Mouse (Mus musculus) hindbrain, postnatal 0 days (tissue): ENCODE results near the gene Get4. TPM values are rescaled to one million over a fixed set of nuclear protein-coding genes. Genes with fewer than 3 reads are reported as not detected.

ENCODE experiments used
- ATAC-seq: fragments of 200-750 bp; cut with Nextera tagmentation; 2 replicates; pipeline ENCODE4 v1.8.0; 2017; ENCODE audit warnings: mild to moderate bottlenecking, moderate TSS enrichment, moderate library complexity
- DNase-seq: peaks from one replicate; pipeline ENCODE4 v3.0.0-alpha.2; 2015; ENCODE audit warnings: low spot score
- H3K27ac ChIP-seq: fragments of 300-500 bp; sonication (generic); 2 replicates; pipeline ENCODE4 v1.5.1; 2014; ENCODE audit warnings: mild to moderate bottlenecking
- H3K27me3 ChIP-seq: fragments of 300-500 bp; sonication (generic); 2 replicates; pipeline ENCODE4 v1.6.1; 2014; ENCODE audit warnings: low read length, mixed read lengths; ENCODE audit not compliant: insufficient read depth
- H3K36me3 ChIP-seq: fragments of 300-500 bp; sonication (generic); 2 replicates; pipeline ENCODE4 v1.6.1; 2014; ENCODE audit warnings: low read length, mixed read lengths; ENCODE audit not compliant: insufficient read depth
- H3K4me1 ChIP-seq: fragments of 300-500 bp; sonication (generic); 2 replicates; pipeline ENCODE4 v1.6.1; 2014; ENCODE audit warnings: antibody characterized with exemption, low read length, mixed read lengths; ENCODE audit not compliant: insufficient read depth
- H3K4me2 ChIP-seq: fragments of 300-500 bp; sonication (generic); 2 replicates; pipeline ENCODE4 v1.6.1; 2014; ENCODE audit warnings: low read depth, mild to moderate bottlenecking, low read length, moderate library complexity, mixed read lengths
- H3K4me3 ChIP-seq: fragments of 300-500 bp; sonication (generic); 2 replicates; pipeline ENCODE4 v1.5.1; 2014; ENCODE audit warnings: low read length
- H3K9ac ChIP-seq: fragments of 300-500 bp; sonication (generic); replicated peaks from 2 replicates; pipeline ENCODE4 v1.6.1; 2014; ENCODE audit warnings: mild to moderate bottlenecking, low read length, moderate library complexity, mixed read lengths
- H3K9me3 ChIP-seq: fragments of 300-500 bp; sonication (generic); 2 replicates; pipeline ENCODE4 v1.6.1; 2016; ENCODE audit warnings: low read length, mixed read lengths
- CTCF ChIP-seq: IDR thresholded peaks from 2 replicates; pipeline ENCODE4 v1.5.1; 2016; ENCODE audit warnings: antibody characterized with exemption, control low read depth, low read depth
- whole genome bisulfite sequencing: fragments of 180-500 bp; shearing (Covaris S2); extraction: QIAGEN DNeasy Blood & Tissue Kit; methylation state at CpG from one replicate; pipeline ENCODE4 v1.1.7; 2014; 5-methylcytosine and 5-hydroxymethylcytosine counted together
- polyA plus RNA-seq: library from polyadenylated mRNA; unstranded; fragments of >200 nt; fragmentation: Nextera tagmentation; extraction: Ambion mirVana; gene quantifications from 2 replicates; pipeline ENCODE4 v1.2.1, GENCODE M21; 2015
- total RNA-seq: library from RNA; depleted of rRNA; stranded (reverse); fragments of >200 nt; gene quantifications from 2 replicates; pipeline ENCODE4 v1.2.3, GENCODE M21; 2014

The Get4 gene
- total and polyA plus RNA-seq, 2 experiments from 2014 or later = 49.2 to 141 TPM

DNA sequence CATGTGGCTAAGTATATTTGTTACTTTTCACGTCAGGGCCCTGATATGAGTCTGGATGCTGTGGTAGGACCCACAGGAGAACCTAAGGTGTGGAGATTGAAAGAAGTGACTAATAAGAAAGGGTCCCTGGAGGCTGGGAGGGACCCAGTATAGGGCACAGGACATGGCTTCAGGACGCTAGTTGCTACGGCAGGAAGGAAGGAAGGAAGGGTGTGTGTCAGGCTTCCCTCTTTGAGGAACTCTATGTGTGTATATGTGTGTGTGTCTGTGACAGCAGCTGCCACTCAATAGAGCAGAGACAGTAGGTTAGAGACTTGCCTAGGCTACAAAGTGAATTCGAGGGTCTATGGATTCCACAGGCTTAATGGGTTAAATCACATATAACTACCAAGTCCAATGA, 31.5 kb upstream of the Get4 start:
- Histone ChIP-seq H3K4me2 (no peak overlapping the region), H3K4me1 (no peaks in the 10 kb centered on the region), H3K27ac (no peak overlapping the region), H3K27me3 (no peaks in the 10 kb centered on the region), H3K9ac (no peak overlapping the region), H3K4me3 (no peak overlapping the region), H3K36me3 (peaks cover 29% of the 10 kb centered on the region), H3K9me3 (no peaks in the 10 kb centered on the region)
- no peak for TF ChIP-seq CTCF
- WGBS = 81% methylated on average over 4 of the region's 4 CpGs
- no peak for ATAC-seq
- DNase-seq = no peak

DNA sequence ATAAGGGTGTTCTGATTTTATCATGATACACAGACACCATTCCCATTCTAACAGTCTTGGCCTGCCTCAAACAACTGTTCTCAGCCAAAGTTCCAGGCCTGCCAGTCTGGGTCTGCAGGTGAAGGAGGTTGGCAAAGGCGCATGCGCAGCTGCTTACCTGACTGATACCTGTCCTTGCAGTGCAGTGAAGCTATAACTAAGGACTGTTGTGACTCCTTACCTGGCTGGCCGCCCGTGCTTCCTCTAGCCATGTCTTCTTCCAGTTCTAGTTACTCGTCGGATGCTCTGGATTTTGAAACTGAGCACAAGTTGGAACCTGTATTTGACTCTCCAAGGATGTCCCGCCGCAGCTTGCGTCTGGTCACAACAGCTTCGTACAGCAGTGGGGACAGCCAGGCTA, 28.8 kb upstream of the Get4 start:
- no peak for ATAC-seq
- peaks cover 48% of the 10 kb centered on the region for H3K36me3 ChIP-seq
- H3K9me3 ChIP-seq = no peaks in the 10 kb centered on the region
- H3K4me1 ChIP-seq = no peaks in the 10 kb centered on the region
- H3K27ac ChIP-seq = no peak overlapping the region
- no peak overlapping the region for H3K4me3 ChIP-seq
- WGBS = 94% methylated on average over 10 of the region's 10 CpGs
- H3K4me2 ChIP-seq = no peak overlapping the region
- H3K27me3 ChIP-seq = no peaks in the 10 kb centered on the region
- no peak overlapping the region for H3K9ac ChIP-seq
- no peak for DNase-seq
- no peak for TF ChIP-seq CTCF

DNA sequence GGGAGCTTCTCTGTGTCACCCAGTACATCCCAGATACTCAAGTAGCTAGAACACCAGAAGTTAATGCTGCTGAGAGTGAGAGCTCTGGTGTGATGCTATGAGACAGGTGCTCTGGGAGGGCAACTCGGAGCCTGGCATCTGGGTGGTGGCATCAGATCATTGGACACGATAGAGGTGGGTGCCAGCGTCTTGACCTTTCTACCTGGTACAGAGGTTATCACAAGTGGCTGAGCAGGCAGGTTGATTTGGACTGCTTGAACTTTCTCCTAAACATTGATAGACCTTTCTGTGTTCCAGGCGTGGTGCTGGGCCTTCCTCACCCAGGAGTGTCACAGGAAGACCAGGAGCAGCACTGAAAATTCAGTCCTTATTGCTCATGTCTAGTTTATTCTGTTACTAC, 24.9 kb upstream of the Get4 start:
- no peaks in the 10 kb centered on the region for H3K4me1 ChIP-seq
- ATAC-seq (no peak), DNase-seq (no peak)
- H3K9me3 ChIP-seq = no peaks in the 10 kb centered on the region
- H3K4me3 ChIP-seq = no peak overlapping the region
- WGBS = 94% methylated on average over 4 of the region's 4 CpGs
- peaks cover 60% of the 10 kb centered on the region for H3K36me3 ChIP-seq
- no peak overlapping the region for H3K9ac ChIP-seq
- H3K4me2 ChIP-seq = no peak overlapping the region
- TF ChIP-seq CTCF = no peak
- H3K27me3 ChIP-seq = no peaks in the 10 kb centered on the region
- H3K27ac ChIP-seq = no peak overlapping the region

DNA sequence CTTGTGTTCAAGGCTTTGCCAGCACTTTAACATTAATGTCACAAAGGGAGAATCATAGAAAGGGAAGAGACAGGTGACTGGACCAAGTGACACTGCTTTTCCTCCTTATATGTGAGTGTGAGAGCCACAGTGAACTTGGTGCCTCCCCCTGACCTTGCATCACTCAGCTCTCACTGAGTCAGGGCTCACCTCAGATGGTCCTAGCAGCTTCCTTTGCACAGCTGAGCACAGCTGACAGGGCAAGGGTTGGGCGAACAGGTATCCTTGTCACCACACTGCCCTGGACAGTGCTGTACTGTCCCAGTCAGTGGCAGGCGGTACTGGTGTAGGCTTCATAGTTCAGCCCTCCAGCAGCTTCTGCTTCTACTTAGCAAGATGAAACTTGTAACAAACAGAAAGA, 24.5 kb upstream of the Get4 start:
- Histone ChIP-seq H3K27ac (no peak overlapping the region), H3K4me2 (no peak overlapping the region), H3K27me3 (no peaks in the 10 kb centered on the region), H3K9me3 (no peaks in the 10 kb centered on the region), H3K4me1 (no peaks in the 10 kb centered on the region), H3K4me3 (no peak overlapping the region), H3K9ac (no peak overlapping the region), H3K36me3 (peaks cover 58% of the 10 kb centered on the region)
- 98% methylated on average over 2 of the region's 2 CpGs for WGBS
- ATAC-seq = no peak
- TF ChIP-seq CTCF = no peak
- no peak for DNase-seq

DNA sequence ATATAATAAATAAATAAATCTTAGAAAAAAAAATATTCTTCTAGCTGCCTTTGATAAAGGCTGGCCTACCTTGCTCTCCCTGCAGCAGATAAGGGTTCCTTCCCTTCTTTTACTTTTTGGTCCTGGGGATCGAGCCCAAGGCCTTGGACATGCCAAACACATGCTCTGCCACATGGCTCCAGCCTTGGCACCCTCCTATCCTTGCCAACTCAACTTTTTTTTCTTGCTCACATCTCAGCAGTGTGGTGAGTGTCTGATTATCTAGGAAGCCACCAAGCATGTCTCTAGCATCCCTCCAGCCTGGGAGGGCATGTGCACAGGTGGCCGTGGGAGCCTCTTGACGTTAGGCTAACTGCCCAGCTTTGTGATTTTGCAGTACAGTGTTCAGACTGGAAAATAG, 23.8 kb upstream of the Get4 start:
- ATAC-seq = no peak
- Histone ChIP-seq H3K27ac (no peak overlapping the region), H3K9ac (no peak overlapping the region), H3K9me3 (no peaks in the 10 kb centered on the region), H3K36me3 (peaks cover 55% of the 10 kb centered on the region), H3K4me2 (no peak overlapping the region), H3K4me3 (no peak overlapping the region), H3K4me1 (no peaks in the 10 kb centered on the region), H3K27me3 (no peaks in the 10 kb centered on the region)
- WGBS = 87% methylated on average over 3 of the region's 3 CpGs
- TF ChIP-seq CTCF = no peak
- no peak for DNase-seq

DNA sequence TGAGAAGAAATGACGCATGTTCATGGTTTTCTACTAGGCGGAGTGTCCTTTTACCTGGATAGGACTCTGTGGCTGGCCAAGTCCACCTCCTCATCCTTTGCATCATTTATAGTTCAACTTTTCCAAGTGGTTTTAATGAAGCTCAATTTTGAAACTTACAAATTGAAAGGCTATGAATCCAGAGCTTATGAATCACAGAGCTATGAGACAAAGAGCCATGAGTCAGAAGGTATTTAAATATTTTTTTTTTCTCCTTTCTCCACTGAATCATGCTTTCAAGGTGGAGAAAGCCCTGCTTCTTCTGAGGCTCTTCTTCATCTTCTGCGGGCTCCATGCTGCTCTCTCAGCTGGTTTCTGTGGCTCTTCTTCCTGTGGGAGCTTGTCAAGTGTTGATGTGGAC, 22.4 kb upstream of the Get4 start:
- H3K4me1 ChIP-seq = no peaks in the 10 kb centered on the region
- no peak for ATAC-seq
- no peaks in the 10 kb centered on the region for H3K9me3 ChIP-seq
- H3K36me3 ChIP-seq = peaks cover 58% of the 10 kb centered on the region
- 95% methylated on average over 3 of the region's 3 CpGs for WGBS
- no peak for DNase-seq
- TF ChIP-seq CTCF = no peak
- no peak overlapping the region for H3K9ac ChIP-seq
- no peaks in the 10 kb centered on the region for H3K27me3 ChIP-seq
- H3K4me3 ChIP-seq = no peak overlapping the region
- no peak overlapping the region for H3K4me2 ChIP-seq
- H3K27ac ChIP-seq = no peak overlapping the region

DNA sequence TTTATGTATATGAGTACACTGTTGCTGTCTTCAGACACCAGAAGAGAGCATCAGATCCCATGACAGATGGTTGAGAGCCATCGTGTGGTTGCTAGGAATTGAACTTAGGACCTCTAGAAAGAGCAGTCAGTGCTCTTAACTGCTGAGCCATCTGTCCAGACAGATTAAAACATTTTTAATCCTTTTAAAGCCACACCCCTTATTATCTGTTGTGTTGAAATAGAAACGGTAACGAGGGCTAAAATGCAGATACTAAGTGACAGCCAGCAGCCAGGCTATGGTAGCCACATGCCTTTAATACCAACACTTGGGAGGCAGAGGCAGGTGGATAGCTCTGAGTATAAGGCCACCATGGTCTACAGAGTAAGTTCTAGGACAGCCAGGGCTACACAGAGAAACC, 20.0 kb upstream of the Get4 start:
- Histone ChIP-seq H3K36me3 (peaks cover 59% of the 10 kb centered on the region), H3K4me3 (no peak overlapping the region), H3K4me2 (no peak overlapping the region), H3K4me1 (no peaks in the 10 kb centered on the region), H3K27me3 (no peaks in the 10 kb centered on the region), H3K9me3 (no peaks in the 10 kb centered on the region), H3K27ac (no peak overlapping the region), H3K9ac (no peak overlapping the region)
- ATAC-seq (no peak), DNase-seq (no peak)
- TF ChIP-seq CTCF = no peak
- WGBS = 70% methylated on average over 3 of the region's 3 CpGs
